Mouse (Mus musculus) G1E-ER4 (cell line): ENCODE measurements around the gene Gm5478. TPM values are rescaled to one million over a fixed set of nuclear protein-coding genes. Genes with fewer than 3 reads are reported as not detected.

Source experiments
- GATA1 ChIP-seq: IDR thresholded peaks from one replicate; pipeline ENCODE4 v1.8.0; 2012; ENCODE audit warnings: low read length, inconsistent platforms
- polyA plus RNA-seq: library from polyadenylated mRNA; stranded (reverse); fragments of >175 nt; gene quantifications from 2 replicates; pipeline ENCODE4 v1.2.3, GENCODE M21; 2012

Gene Gm5478
- not detected in 2 replicates for polyA plus RNA-seq

DNA sequence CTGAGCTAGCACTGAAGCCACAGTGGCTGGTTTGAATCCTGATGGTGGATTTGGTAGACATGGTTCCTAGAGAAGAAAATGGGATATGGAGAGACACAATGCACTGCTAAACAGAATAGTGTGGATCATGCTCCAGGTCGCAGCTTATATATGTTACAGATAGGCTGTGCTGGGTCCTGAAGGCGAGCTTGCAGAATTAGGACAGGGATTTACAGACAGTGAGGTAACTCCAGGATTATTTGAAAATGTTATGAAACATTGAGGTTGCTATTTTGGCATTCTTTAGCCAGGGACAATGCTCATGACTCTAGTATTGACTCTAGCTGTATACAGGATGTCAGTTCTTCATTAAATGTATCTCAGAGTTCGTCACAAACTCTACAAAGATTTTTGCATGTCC is at the start of gene Gm5478:
TSS of gene Gm5478 (minus strand) at position 101 of the 400 bp plus-strand sequence.
- TF ChIP-seq GATA1, result no peak

DNA sequence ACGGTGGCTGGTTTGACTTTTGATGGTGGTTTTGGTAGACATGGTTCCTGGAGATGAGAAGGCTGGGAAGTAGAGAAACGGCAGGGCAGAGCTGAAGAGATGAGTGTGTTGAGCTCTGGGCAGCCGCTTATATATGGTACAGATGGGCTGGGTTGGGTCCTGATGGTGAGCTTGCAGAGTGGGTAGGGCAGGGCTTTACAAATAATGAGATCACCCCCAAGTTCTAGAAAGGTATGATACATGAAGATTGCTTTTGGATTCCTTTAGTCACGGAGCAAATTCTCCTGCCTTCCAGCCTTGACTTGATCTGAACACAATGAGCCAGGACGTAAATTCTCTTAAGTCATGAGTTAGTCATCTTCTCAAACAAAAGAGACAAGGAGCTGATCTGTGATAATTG is 47.0 kb upstream of the Gm5478 start, which contains the start of gene Krt6a:
TSS of gene Krt6a (minus strand) at position 101 of the 400 bp plus-strand sequence.
- no peak for TF ChIP-seq GATA1

DNA sequence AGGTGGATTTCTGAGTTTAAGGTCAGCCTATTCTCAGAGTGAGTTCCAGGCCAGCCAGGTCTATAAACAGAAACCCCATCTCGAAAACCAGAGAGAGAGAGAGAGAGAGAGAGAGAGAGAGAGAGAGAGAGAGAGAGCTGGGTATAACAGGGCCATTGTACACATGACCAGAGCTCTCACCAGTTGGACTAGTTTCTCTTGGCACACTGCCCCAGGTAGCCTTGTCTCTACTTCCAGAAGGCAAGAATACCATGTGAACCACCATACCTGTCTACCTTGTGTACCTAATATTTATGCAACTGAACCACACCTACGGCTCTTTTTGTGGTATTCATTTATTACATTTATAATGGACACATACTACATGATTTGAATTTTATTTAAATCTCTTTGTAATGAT is 41.0 kb upstream of the Gm5478 start:
- TF ChIP-seq GATA1, result no peak

DNA sequence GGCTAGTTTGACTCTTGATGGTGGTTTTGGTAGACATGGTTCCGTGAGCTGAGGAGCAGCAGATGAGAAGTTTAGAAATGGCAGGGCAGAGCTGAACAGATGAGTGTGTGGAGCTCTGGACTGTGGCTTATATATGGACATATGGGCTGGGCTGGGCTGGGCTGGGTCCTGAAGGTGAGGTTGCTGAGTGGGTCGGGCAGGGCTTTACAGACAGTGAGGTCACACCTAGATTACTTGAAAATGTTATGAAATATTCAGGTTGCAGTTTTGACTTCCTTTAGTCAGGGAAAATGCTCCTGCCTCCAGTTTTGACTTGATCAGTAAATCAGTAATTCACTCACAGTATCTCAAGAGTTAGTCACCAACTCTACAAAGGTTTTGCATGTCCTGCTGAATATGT is 33.0 kb upstream of the Gm5478 start, which contains the start of gene Krt6b:
TSS of gene Krt6b (minus strand) at position 101 of the 400 bp plus-strand sequence.
- no peak for TF ChIP-seq GATA1

DNA sequence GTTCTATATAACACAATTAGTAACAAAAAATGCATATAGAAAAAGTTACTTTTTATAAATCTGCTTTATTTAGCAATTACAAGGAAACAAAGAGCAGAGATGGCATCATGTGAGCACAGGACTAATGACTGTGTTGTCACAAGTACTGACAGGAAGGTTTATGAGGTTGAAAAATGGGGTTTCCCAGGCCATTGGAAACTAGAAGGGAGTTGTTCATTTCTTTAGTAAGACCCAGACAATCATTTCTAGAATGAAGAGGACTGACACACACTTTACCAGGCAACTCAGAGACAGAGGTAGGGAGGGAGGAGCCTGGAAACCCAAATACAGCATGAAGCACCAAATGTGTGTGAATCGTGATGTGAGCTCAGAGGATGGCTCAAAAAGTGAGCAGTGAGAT is 28.8 kb upstream of the Gm5478 start:
- TF ChIP-seq GATA1, result no peak

DNA sequence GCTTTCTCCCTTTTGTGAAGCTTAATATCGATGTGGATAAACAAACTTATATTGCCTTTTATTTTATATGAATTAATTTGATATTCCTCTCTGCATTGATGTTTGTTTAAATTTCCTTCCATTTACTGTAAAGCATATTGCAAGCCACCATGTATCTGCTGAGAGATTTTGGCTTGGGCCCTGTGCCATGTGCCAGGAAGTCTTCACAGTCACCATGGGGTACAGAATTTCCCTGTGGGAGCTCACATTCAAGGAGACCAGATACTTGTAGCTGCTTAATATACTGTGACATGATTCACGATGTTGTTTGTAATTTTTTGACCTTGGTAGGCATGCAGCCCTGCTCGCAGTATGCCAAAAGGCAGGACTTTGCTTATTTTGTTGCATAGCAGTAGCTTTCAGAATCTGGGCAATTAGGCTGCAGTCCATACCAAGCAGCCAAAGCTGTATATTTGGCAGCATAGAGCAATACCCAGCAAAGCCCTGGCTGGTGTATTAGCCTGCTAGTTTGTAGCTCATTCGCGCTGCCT is 5.6 kb upstream of the Gm5478 start:
- TF ChIP-seq GATA1, result no peak

DNA sequence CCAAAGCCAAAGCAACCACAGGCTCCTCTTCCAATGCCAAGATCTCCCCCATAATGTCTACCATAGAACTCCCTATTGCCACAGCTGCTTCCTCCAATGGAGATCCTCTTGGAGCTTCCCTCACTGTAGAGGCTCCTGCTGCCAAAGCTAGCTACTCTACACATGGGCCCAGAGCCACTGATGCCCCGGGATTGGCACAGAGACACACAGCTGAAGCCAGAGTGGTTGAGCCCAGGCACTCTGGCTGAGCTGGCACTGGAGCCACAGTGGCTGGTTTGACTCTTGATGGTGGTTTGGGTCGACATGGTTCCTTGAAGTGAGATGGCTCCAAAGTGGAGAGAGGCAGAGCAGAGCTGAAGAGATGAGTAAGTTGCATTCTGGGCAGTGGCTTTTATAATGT is 19.3 kb downstream of the Gm5478 start, which contains the start of gene Gm5414:
TSS of gene Gm5414 (minus strand) at position 305 of the 400 bp plus-strand sequence.
- no peak for TF ChIP-seq GATA1

DNA sequence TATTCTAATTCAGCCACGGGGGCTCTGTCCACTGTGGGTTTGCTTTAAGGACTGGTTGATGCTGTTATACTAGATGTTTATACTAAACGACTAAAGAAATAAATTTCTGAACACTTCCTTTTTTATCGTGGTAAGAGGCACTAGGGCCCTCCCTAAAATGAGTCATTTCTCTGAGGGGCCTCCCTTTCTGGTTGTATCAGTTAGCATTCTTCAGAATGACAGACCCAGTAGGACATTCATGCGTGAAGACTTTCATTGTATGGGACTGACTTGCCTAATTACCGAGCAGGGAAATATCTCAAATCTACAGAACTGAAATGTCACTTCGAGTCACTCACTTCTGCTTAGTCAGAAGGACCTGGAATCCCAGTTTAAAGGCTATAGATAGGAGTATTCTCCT is 48.1 kb downstream of the Gm5478 start:
- no peak for TF ChIP-seq GATA1

Other genes starting within 250 kb of the Gm5478 start
- gene Krt7, start 236.3 kb downstream of the Gm5478 start, polyA plus RNA-seq, result not detected in 2 replicates
- not detected in 2 replicates for gene Krt87, start 208.6 kb downstream of the Gm5478 start, polyA plus RNA-seq
- gene Krt88, start 199.6 kb downstream of the Gm5478 start, polyA plus RNA-seq, result not detected in 2 replicates
- gene Krt81, start 183.6 kb downstream of the Gm5478 start, polyA plus RNA-seq, result not detected in 2 replicates
- not detected in 2 replicates for gene Krt86, start 173.9 kb downstream of the Gm5478 start, polyA plus RNA-seq
- not detected in 2 replicates for gene Krt83, start 155.9 kb downstream of the Gm5478 start, polyA plus RNA-seq
- not detected in 2 replicates for gene Gm49425, start 130.1 kb downstream of the Gm5478 start, polyA plus RNA-seq
- gene Krt84, start 114.6 kb downstream of the Gm5478 start, polyA plus RNA-seq, result not detected in 2 replicates
- not detected in 2 replicates for gene Krt82, start 96.7 kb downstream of the Gm5478 start, polyA plus RNA-seq
- not detected in 2 replicates for gene Krt90, start 84.4 kb downstream of the Gm5478 start, polyA plus RNA-seq
- not detected in 2 replicates for gene Krt75, start 73.5 kb downstream of the Gm5478 start, polyA plus RNA-seq
- gene Gm5414, start 19.2 kb downstream of the Gm5478 start, polyA plus RNA-seq, result not detected in 2 replicates
- not detected in 2 replicates for gene Krt6b, start 32.9 kb upstream of the Gm5478 start, polyA plus RNA-seq
- gene Krt6a, start 46.9 kb upstream of the Gm5478 start, polyA plus RNA-seq, result not detected in 2 replicates
- gene Krt5, start 65.5 kb upstream of the Gm5478 start, polyA plus RNA-seq, result not detected in 2 replicates
- gene Krt71, start 95.7 kb upstream of the Gm5478 start, polyA plus RNA-seq, result not detected in 2 replicates
- not detected in 2 replicates for gene Krt72, start 139.1 kb upstream of the Gm5478 start, polyA plus RNA-seq
- gene Krt73, start 155.0 kb upstream of the Gm5478 start, polyA plus RNA-seq, result not detected in 2 replicates
- not detected in 2 replicates for gene Krt2, start 170.8 kb upstream of the Gm5478 start, polyA plus RNA-seq
- not detected in 2 replicates for gene Krt1, start 203.4 kb upstream of the Gm5478 start, polyA plus RNA-seq
- not detected in 2 replicates for gene Krt77, start 222.3 kb upstream of the Gm5478 start, polyA plus RNA-seq
- gene Krt76, start 245.5 kb upstream of the Gm5478 start, polyA plus RNA-seq, result not detected in 2 replicates